Mouse (Mus musculus): ENCODE results near the gene Hes2.

- TF ChIP-seq CTCF (IDR thresholded peaks at IDR 0.05; ENCODE audit: borderline replicate concordance, insufficient read depth, low read depth, low read length) (no peak), POLR2A (IDR thresholded peaks at IDR 0.05; ENCODE audit: borderline replicate concordance, insufficient read depth, low read length) (no peak)
Observed at GRCm38 (mm10) chr4:152131809-152132771, 26.6 kb upstream of the Hes2 start.
